Mouse (Mus musculus) lung, embryonic 16.5 days (tissue): ENCODE data around the gene Brd3. TPM values are rescaled to one million over a fixed set of nuclear protein-coding genes. Genes with fewer than 3 reads are reported as not detected.
A peak's percentile ranks its signal among the peaks of the same experiment; 100 is the strongest.

Experiments used
- ATAC-seq: fragments of 200-750 bp; cut with Nextera tagmentation; 2 replicates; pipeline ENCODE4 v1.8.0; 2017; ENCODE audit warnings: low read depth, mild to moderate bottlenecking, moderate library complexity
- H3K27ac ChIP-seq: fragments of 300-500 bp; sonication (generic); 2 replicates; pipeline ENCODE4 v1.5.1; 2014; ENCODE audit warnings: mild to moderate bottlenecking, control low read depth, low read length
- H3K27me3 ChIP-seq: fragments of 300-500 bp; sonication (generic); 2 replicates; pipeline ENCODE4 v1.6.1; 2014; ENCODE audit warnings: low read depth, low read length, mixed read lengths; ENCODE audit not compliant: control insufficient read depth, insufficient read depth
- H3K36me3 ChIP-seq: fragments of 300-500 bp; sonication (generic); 2 replicates; pipeline ENCODE4 v1.6.1; 2014; ENCODE audit warnings: low read length; ENCODE audit not compliant: control insufficient read depth, insufficient read depth
- H3K4me1 ChIP-seq: fragments of 300-500 bp; sonication (generic); replicated peaks from 2 replicates; pipeline ENCODE4 v1.6.1; 2014; ENCODE audit warnings: low read length, mixed read lengths; ENCODE audit not compliant: control insufficient read depth, insufficient read depth
- H3K4me2 ChIP-seq: fragments of 300-500 bp; sonication (generic); 2 replicates; pipeline ENCODE4 v1.6.1; 2014; ENCODE audit warnings: low read depth, low read length, control low read depth
- H3K4me3 ChIP-seq: fragments of 300-500 bp; sonication (generic); 2 replicates; pipeline ENCODE4 v1.5.1; 2014; ENCODE audit warnings: mild to moderate bottlenecking, low read length, control low read depth
- H3K9ac ChIP-seq: fragments of 300-500 bp; sonication (generic); 2 replicates; pipeline ENCODE4 v1.6.1; 2014; ENCODE audit warnings: low read length, control low read depth
- H3K9me3 ChIP-seq: fragments of 300-500 bp; sonication (generic); 2 replicates; pipeline ENCODE4 v1.6.1; 2016; ENCODE audit warnings: low read length; ENCODE audit not compliant: control insufficient read depth
- WGBS: fragments of 180-500 bp; shearing (Covaris S2); extraction: QIAGEN DNeasy Blood & Tissue Kit; methylation state at CpG from one replicate; pipeline ENCODE4 v1.1.7; 2014; 5-methylcytosine and 5-hydroxymethylcytosine counted together
- polyA plus RNA-seq: library from polyadenylated mRNA; unstranded; fragments of >200 nt; fragmentation: Nextera tagmentation; extraction: Ambion mirVana; gene quantifications from 2 replicates; pipeline ENCODE4 v1.2.1, GENCODE M21; 2015

The Brd3 gene
- polyA plus RNA-seq, 1 experiment from 2014 or later = 99.0 TPM

DNA sequence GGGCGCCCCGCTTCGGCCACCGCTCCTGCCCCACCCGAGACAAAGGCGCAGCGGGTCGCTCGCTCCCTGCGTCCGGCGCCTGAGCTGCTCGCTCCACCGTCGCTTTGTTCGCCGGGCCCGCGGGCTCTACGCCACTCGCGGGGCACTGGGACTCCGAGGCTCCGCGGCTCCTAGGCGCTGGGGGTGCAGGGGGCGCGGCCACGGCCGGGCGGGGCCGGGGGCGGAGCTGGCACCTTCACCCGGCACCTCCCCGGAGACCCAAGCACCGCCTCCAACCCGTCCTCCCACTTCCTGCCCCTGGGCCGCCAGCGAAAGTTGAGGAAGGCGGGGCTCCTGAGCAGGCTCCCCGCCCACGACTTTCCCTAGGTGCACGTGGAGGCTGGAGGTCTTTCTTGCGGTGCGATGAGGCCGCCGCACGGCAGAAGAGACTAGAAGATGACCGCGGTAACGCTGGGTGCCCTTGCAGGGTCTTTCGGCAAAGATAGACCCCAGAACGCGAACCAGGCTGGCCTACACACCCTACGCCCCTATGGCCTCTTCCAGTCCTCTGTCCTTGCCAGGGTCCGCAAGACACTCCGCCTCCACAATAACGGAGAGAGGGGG, 80.5 kb downstream of the Brd3 start, which contains the start of gene Vav2:
Vav2 (minus strand) TSS at position 179 of the 603 bp plus-strand sequence.
- peak; percentile 94 for ATAC-seq
- Histone ChIP-seq H3K9me3 (no peaks in the 10 kb centered on the region), H3K4me1 (peaks cover 41% of the 10 kb centered on the region), H3K27me3 (no peaks in the 10 kb centered on the region), H3K9ac (peak within 1 kb of the TSS; percentile 91), H3K4me3 (peak within 1 kb of the TSS; percentile 93), H3K4me2 (peak within 1 kb of the TSS; percentile 98), H3K36me3 (no peaks in the 10 kb centered on the region), H3K27ac (peak within 1 kb of the TSS; percentile 82)
- WGBS = 1% methylated on average over 58 of the region's 58 CpGs

GRCm38 (mm10) chr2:27426406-27426854, 81.0 kb downstream of the Brd3 start:
- peak; percentile 49 for ATAC-seq
- Histone ChIP-seq H3K27me3 (no peaks in the 10 kb centered on the region), H3K9ac (peak overlapping the region; percentile 91), H3K9me3 (no peaks in the 10 kb centered on the region), H3K4me2 (peak overlapping the region; percentile 98), H3K4me1 (peaks cover 46% of the 10 kb centered on the region), H3K36me3 (no peaks in the 10 kb centered on the region), H3K4me3 (peak overlapping the region; percentile 93), H3K27ac (peak overlapping the region; percentile 82)
- 0% methylated on average over 48 of the region's 64 CpGs for WGBS

DNA sequence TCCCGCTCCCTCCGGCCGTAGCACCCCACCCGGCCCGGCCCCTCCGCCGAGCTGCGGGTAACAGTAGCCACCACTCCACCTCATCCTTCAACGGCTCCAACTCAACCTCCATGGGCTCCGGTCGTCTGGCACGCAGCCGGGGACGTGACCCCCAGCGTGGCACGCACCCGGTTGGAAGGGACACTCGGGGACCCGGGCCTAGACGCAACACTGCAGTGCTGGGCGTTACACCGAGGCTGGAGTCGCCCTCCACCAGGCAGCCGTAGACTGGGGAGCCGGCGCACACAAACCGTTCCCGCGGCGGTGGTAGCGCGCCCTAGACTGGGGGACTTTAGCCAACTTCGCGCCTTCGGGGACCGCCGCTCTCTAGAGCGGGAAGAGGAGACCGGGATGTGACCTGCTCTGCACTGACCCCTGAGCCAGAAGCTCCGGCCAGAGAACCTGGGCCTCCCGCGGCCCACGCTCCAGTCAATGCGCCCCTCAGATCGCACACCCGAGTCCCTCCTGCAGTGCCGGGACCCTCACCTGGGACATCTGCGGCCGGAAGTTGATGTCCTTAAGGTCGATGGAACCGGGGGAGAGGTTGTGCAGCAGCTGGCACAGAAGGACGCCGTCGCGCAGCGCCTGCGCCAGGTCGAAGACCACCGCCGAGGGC, 81.6 kb downstream of the Brd3 start:
- H3K27ac ChIP-seq = peak overlapping the region; percentile 82

DNA sequence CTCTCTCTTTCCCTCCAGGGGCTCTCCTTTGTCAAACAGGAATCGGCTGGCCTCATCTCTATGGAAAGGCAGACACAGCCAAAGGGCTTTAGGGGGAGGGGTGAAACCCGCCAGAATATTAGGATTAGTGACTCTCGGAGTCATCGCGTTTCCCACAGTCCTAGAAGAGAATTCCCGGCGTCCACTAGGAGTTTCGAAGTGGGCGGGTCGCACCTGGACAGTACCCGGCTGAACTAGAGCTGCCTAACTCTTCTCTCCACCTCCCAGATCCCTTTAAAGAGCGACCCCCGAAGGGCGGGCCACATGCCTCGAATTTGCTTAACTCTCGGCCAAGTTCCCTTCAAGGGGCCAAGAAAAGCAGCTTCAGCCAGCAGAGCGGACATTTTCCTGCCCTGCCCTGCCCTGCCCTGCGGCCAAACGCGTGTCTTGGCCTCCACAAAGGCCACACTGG, 82.3 kb downstream of the Brd3 start:
- Histone ChIP-seq H3K9ac (peak overlapping the region; percentile 91), H3K27ac (peak overlapping the region; percentile 82), H3K4me1 (peaks cover 54% of the 10 kb centered on the region), H3K4me2 (peak overlapping the region; percentile 98), H3K9me3 (no peaks in the 10 kb centered on the region), H3K36me3 (no peaks in the 10 kb centered on the region), H3K27me3 (no peaks in the 10 kb centered on the region), H3K4me3 (peak overlapping the region; percentile 93)
- 1% methylated on average over 20 of the region's 20 CpGs for WGBS
- no peak for ATAC-seq

More for the DNA sequence above, 81.6 kb downstream of the Brd3 start:
- Histone ChIP-seq H3K9me3 (no peaks in the 10 kb centered on the region), H3K4me3 (peak overlapping the region; percentile 93), H3K9ac (peak overlapping the region; percentile 91), H3K36me3 (no peaks in the 10 kb centered on the region), H3K27me3 (no peaks in the 10 kb centered on the region), H3K4me1 (peaks cover 52% of the 10 kb centered on the region), H3K4me2 (peak overlapping the region; percentile 98)
- peak; percentile 4; the same call in 1 of the 2 replicates for ATAC-seq
- 0% methylated on average over 54 of the region's 60 CpGs for WGBS

GRCm38 (mm10) chr2:27423596-27423995, 83.9 kb downstream of the Brd3 start:
- 36% methylated on average over 7 of the region's 7 CpGs for WGBS
- H3K9ac ChIP-seq = no peak overlapping the region
- peaks cover 68% of the 10 kb centered on the region for H3K4me1 ChIP-seq

GRCm38 (mm10) chr2:27421293-27422068, 86.0 kb downstream of the Brd3 start:
- no peak overlapping the region for H3K27ac ChIP-seq
- whole genome bisulfite sequencing = 60% methylated on average over 20 of the region's 20 CpGs
- no peaks in the 10 kb centered on the region for H3K9me3 ChIP-seq
- no peak overlapping the region for H3K9ac ChIP-seq
- peaks cover 71% of the 10 kb centered on the region for H3K4me1 ChIP-seq
- no peak overlapping the region for H3K4me3 ChIP-seq
- no peak for ATAC-seq
- H3K4me2 ChIP-seq = no peak overlapping the region
- H3K36me3 ChIP-seq = no peaks in the 10 kb centered on the region
- H3K27me3 ChIP-seq = no peaks in the 10 kb centered on the region

More at GRCm38 (mm10) chr2:27423596-27423995, 83.9 kb downstream of the Brd3 start:
- Histone ChIP-seq H3K27me3 (no peaks in the 10 kb centered on the region), H3K4me3 (no peak overlapping the region), H3K27ac (peak overlapping the region; percentile 30), H3K4me2 (peak overlapping the region; percentile 98), H3K9me3 (no peaks in the 10 kb centered on the region), H3K36me3 (no peaks in the 10 kb centered on the region)
- ATAC-seq = peak; percentile 14; the same call in 1 of the 2 replicates

GRCm38 (mm10) chr2:27418577-27419070, 88.8 kb downstream of the Brd3 start:
- no peak overlapping the region for H3K4me3 ChIP-seq
- H3K9ac ChIP-seq = no peak overlapping the region
- ATAC-seq = peak; percentile 63
- H3K9me3 ChIP-seq = no peaks in the 10 kb centered on the region
- H3K4me2 ChIP-seq = 0 out of 2 replicates have a peak overlapping the region, but pooled peaks have one; percentile 10
- H3K4me1 ChIP-seq = peaks cover 81% of the 10 kb centered on the region
- H3K27ac ChIP-seq = peak overlapping the region; percentile 65
- 8% methylated on average over 6 of the region's 6 CpGs for WGBS
- no peaks in the 10 kb centered on the region for H3K27me3 ChIP-seq
- no peaks in the 10 kb centered on the region for H3K36me3 ChIP-seq

DNA sequence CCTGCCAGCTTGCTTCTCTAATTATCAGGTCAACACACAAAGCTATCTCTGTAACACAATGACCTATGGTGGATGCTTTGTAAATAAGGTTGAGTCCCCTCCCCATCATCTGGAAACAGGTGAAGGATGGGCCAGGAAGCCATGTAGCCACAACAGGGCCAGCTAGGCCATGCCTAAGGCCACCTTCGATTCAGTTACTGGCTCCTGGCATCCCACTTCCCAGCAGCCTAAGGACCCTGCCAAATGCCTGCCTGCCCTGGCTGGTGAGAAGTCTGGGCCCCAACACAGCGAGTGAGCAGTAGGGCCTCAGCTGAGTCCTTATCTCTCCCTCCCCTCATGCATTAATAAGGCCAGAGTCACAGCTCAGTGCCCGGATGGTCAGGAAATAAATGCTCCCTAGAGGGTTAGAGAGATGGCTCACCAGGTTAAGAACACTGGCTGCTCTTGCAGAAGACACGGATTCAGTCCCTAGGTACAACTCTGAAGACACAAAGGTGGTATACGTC, 89.8 kb downstream of the Brd3 start:
- Histone ChIP-seq H3K27ac (peak overlapping the region; percentile 58), H3K36me3 (no peaks in the 10 kb centered on the region), H3K4me3 (no peak overlapping the region), H3K27me3 (no peaks in the 10 kb centered on the region), H3K9me3 (no peaks in the 10 kb centered on the region), H3K4me1 (peaks cover 80% of the 10 kb centered on the region), H3K4me2 (no peak overlapping the region), H3K9ac (no peak overlapping the region)
- WGBS = 58% methylated on average over 5 of the region's 5 CpGs
- no peak for ATAC-seq
